Mouse (Mus musculus): Measurements from ENCODE around the gene Clpsl2. TPM values are rescaled to one million over a fixed set of nuclear protein-coding genes. Genes with fewer than 3 reads are reported as not detected.
"Not testable (repeated sequence)": the region's sequence is repeated elsewhere in the genome, so short reads cannot be mapped to it uniquely, and the experiment has no call there.

Gene Clpsl2
- polyA plus RNA-seq, 1 experiment from 2014 or later: not detected

DNA sequence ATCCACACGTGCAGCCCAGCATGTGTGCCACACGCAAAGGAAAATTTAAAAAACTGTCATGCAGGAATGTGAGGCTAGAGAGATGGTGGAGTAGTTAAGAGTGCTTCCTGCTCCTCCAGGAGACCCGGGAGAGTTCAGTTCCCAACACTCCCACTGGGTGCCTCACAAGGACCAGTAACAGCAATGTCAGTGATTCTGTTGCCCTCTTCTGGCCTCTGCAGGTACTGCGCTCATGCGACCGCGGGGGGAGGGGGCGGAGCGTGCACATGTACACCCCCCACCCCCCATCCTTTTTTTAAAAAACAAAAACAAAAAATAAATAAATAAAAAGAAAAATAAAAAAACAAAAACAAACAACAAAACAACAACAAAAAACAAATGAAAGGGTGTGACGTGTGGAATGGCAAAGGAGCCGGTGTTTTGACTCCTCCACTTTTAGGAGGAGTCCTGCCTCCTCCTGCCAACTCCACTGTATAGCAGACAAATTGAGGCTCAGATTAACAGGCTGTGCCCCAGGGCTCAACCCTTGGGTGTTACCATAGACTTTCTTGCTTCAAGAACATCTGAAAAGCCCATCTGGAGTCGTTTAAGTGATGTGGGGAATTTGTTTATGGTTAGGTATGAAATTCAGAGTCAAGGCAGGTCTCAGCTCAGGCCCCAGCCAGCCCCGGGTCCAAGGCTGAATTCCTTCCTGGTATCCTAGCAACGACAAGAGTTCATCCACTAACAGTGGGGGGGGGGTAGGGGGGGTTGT is 4.0 kb downstream of the Clpsl2 start:
- peak; percentile 93 for TF ChIP-seq CTCF (IDR thresholded peaks at IDR 0.05; ENCODE audit: low read depth)
- no peaks in the 10 kb centered on the region for H3K36me3 ChIP-seq (ENCODE audit: control insufficient read depth, insufficient read depth)
- H3K4me3 ChIP-seq (ENCODE audit: low read depth, low read length): no peak overlapping the region
- no peaks in the 10 kb centered on the region for H3K9me3 ChIP-seq (ENCODE audit: control insufficient read depth)
- H3K4me2 ChIP-seq (replicated peaks; ENCODE audit: low read depth): no peak overlapping the region
- ATAC-seq: peak; percentile 49
- no peak overlapping the region for H3K9ac ChIP-seq (ENCODE audit: low read depth, low read length)
- H3K4me1 ChIP-seq (replicated peaks; ENCODE audit: control insufficient read depth, insufficient read depth, low read length): peaks cover 3% of the 10 kb centered on the region; the same call in 1 of the 2 replicates
- no peaks in the 10 kb centered on the region for H3K27me3 ChIP-seq (replicated peaks; ENCODE audit: control insufficient read depth, insufficient read depth, low read length)
- no peak overlapping the region for H3K27ac ChIP-seq (ENCODE audit: low read depth, low read length)
- 11% methylated on average over 14 of the region's 14 CpGs for WGBS

DNA sequence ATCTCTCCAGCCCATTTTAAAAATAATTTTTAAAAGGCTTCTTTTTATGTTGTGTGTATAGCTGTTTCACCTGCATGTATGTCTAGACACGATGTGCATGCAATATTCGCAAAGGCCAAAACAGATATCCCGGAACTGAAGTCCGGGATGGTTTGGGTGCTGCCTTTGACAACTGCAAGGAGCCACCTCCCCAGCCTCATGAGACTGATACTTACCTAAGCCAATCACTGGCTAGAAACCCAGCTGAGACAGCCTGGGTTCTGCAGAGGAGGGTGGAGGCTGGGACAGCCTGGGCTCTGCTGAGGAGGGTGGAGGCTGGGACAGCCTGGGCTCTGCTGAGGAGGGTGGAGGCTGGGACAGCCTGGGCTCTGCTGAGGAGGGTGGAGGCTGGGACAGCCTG is 4.8 kb downstream of the Clpsl2 start:
- not testable (repeated sequence) for H3K4me1 ChIP-seq (replicated peaks; ENCODE audit: control insufficient read depth, insufficient read depth, low read length); H3K36me3 ChIP-seq (ENCODE audit: control insufficient read depth, insufficient read depth); H3K4me2 ChIP-seq (replicated peaks; ENCODE audit: low read depth); H3K4me3 ChIP-seq (ENCODE audit: low read depth, low read length); ATAC-seq; H3K9ac ChIP-seq (ENCODE audit: low read depth, low read length); H3K27me3 ChIP-seq (replicated peaks; ENCODE audit: control insufficient read depth, insufficient read depth, low read length); H3K9me3 ChIP-seq (ENCODE audit: control insufficient read depth); H3K27ac ChIP-seq (ENCODE audit: low read depth, low read length)
- WGBS: 93% methylated on average over 4 of the region's 4 CpGs

DNA sequence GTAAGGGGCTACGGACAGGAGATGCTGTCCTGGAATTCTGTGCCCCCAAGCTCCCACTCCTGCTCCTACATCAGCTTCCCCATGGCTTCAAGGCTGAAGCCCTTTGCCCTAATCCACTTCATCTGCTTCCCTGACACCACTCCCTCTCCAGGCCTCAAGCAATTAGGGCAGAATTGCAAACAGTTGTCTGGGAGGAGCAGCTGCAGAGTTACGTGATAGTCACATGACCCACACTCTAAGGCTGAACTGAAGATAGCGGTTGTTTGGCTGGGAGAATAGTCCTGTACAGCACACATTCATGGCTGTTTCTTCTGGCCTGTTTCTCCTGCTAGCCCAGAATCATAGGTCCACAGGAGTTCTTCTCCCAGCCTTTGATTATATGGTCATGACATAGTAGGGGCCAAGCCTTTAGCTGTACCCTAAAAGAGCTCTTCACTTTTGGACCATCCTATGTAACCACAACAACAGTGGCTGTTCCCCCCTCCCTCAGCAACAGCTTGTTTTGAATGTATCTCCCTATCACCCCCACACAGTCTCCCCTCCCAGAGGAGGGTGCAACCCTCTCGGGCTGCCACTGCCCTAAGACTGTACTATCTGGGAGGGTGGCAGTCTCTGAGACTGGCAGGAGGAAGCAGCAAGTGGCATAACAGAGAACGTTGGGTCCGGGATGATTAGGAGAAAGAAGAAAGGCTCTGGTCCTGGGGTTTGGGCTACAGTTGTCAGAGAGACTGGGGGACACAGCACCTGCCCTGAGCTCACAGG is 7.6 kb downstream of the Clpsl2 start:
- TF ChIP-seq CTCF (IDR thresholded peaks at IDR 0.05; ENCODE audit: low read depth): peak; percentile 35
- H3K4me3 ChIP-seq (ENCODE audit: low read depth, low read length): no peak overlapping the region
- no peak overlapping the region for H3K27ac ChIP-seq (ENCODE audit: low read depth, low read length)
- no peak overlapping the region for H3K4me2 ChIP-seq (replicated peaks; ENCODE audit: low read depth)
- H3K9me3 ChIP-seq (ENCODE audit: control insufficient read depth): no peaks in the 10 kb centered on the region
- H3K27me3 ChIP-seq (replicated peaks; ENCODE audit: control insufficient read depth, insufficient read depth, low read length): no peaks in the 10 kb centered on the region
- WGBS: 40% methylated on average over 6 of the region's 6 CpGs
- peaks cover 3% of the 10 kb centered on the region; the same call in 1 of the 2 replicates for H3K4me1 ChIP-seq (replicated peaks; ENCODE audit: control insufficient read depth, insufficient read depth, low read length)
- H3K36me3 ChIP-seq (ENCODE audit: control insufficient read depth, insufficient read depth): no peaks in the 10 kb centered on the region
- peak; percentile 75 for ATAC-seq
- H3K9ac ChIP-seq (ENCODE audit: low read depth, low read length): no peak overlapping the region

DNA sequence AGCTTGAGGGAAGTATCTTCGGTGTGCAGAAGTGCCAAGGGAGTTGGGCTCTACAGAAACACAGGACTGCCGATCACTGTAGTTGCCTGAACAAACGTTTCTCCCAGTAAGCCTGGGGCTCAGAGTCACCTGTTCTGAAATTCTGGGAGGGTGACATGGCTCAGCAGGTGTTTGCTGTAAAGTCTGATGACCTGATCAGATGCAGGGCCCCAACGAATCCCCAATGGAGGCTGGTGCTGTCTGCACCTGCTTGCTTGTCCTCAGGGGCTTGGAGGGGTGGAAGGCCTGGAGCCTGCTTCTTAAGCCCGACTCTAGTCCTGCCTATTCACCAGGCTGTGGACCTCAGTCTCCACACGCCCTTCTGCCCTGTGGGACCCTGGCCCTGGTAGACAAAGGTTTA is 8.6 kb downstream of the Clpsl2 start:
- Histone ChIP-seq H3K4me3 (ENCODE audit: low read depth, low read length) (no peak overlapping the region), H3K27me3 (replicated peaks; ENCODE audit: control insufficient read depth, insufficient read depth, low read length) (no peaks in the 10 kb centered on the region), H3K27ac (ENCODE audit: low read depth, low read length) (no peak overlapping the region), H3K9me3 (ENCODE audit: control insufficient read depth) (no peaks in the 10 kb centered on the region), H3K4me1 (replicated peaks; ENCODE audit: control insufficient read depth, insufficient read depth, low read length) (peaks cover 3% of the 10 kb centered on the region; the same call in 1 of the 2 replicates), H3K9ac (ENCODE audit: low read depth, low read length) (no peak overlapping the region), H3K36me3 (ENCODE audit: control insufficient read depth, insufficient read depth) (no peaks in the 10 kb centered on the region), H3K4me2 (replicated peaks; ENCODE audit: low read depth) (no peak overlapping the region)
- WGBS: 68% methylated on average over 6 of the region's 6 CpGs
- TF ChIP-seq CTCF (IDR thresholded peaks at IDR 0.05; ENCODE audit: low read depth): no peak
- ATAC-seq: no peak

DNA sequence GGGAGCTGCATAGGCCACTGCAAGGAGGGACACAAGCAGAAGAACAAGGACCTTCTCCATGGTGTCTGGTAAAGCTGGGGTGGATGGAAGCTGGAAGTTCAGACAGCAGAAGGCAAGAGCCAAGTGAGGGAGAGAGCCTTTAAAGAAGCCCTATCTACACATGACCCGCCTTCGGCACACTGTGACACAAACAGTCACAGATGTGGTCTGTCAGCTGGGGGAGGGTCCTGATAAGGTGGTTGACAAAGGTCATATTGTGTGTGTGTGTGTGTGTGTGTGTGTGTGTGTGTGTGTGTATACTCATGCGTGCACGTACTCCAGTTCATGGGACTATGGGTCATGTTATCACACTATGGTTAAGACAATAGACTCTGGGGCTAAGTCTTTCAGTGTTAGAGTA is 11.4 kb downstream of the Clpsl2 start, which contains the start of gene Clps:
TSS of gene Clps (minus strand) at position 169 of the 400 bp plus-strand sequence.
- no peak; the same call in 1 of the 2 replicates for ATAC-seq
- Histone ChIP-seq H3K36me3 (ENCODE audit: control insufficient read depth, insufficient read depth) (no peaks in the 10 kb centered on the region), H3K9me3 (ENCODE audit: control insufficient read depth) (no peaks in the 10 kb centered on the region), H3K27ac (ENCODE audit: low read depth, low read length) (no peak within 1 kb of the TSS), H3K4me1 (replicated peaks; ENCODE audit: control insufficient read depth, insufficient read depth, low read length) (peaks cover 3% of the 10 kb centered on the region; the same call in 1 of the 2 replicates), H3K4me2 (replicated peaks; ENCODE audit: low read depth) (0 out of 2 replicates have a peak within 1 kb of the TSS, but pooled peaks have one; percentile 6), H3K27me3 (replicated peaks; ENCODE audit: control insufficient read depth, insufficient read depth, low read length) (no peaks in the 10 kb centered on the region), H3K4me3 (ENCODE audit: low read depth, low read length) (no peak within 1 kb of the TSS), H3K9ac (ENCODE audit: low read depth, low read length) (no peak within 1 kb of the TSS)
- TF ChIP-seq CTCF (IDR thresholded peaks at IDR 0.05; ENCODE audit: low read depth): no peak
- 52% methylated on average over 4 of the region's 4 CpGs for WGBS

DNA sequence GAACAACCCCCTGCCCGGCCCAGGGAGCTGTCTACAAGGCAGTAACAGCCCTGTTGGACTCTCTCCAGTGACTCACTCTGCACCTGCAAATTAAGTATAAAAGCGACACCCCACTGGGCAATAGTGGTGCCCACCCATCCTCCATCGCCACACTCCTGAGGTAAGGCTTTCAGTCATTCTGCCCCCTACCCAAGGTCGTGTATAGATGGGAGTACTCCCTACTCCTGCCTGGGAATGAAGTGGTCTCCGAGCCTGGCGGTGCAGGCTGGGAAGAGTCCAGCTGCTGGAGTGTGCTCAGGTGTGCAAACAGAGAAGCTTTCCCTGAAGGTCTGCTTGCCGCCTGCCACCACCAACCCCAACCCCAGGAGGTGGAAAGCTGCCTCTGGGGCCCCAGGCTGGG is 12.4 kb downstream of the Clpsl2 start:
- WGBS: 53% methylated on average over 7 of the region's 7 CpGs
- Histone ChIP-seq H3K4me2 (replicated peaks; ENCODE audit: low read depth) (no peak overlapping the region), H3K4me3 (ENCODE audit: low read depth, low read length) (no peak overlapping the region), H3K36me3 (ENCODE audit: control insufficient read depth, insufficient read depth) (no peaks in the 10 kb centered on the region), H3K9me3 (ENCODE audit: control insufficient read depth) (no peaks in the 10 kb centered on the region), H3K27ac (ENCODE audit: low read depth, low read length) (no peak overlapping the region), H3K27me3 (replicated peaks; ENCODE audit: control insufficient read depth, insufficient read depth, low read length) (no peaks in the 10 kb centered on the region), H3K4me1 (replicated peaks; ENCODE audit: control insufficient read depth, insufficient read depth, low read length) (peaks cover under 1% of the 10 kb centered on the region; the same call in 1 of the 2 replicates), H3K9ac (ENCODE audit: low read depth, low read length) (no peak overlapping the region)
- no peak for ATAC-seq
- no peak for TF ChIP-seq CTCF (IDR thresholded peaks at IDR 0.05; ENCODE audit: low read depth)

Data from intestine, postnatal 0 days (tissue).